Mouse (Mus musculus): ENCODE data around the gene Dis3l2. TPM values are rescaled to one million over a fixed set of nuclear protein-coding genes. Genes with fewer than 3 reads are reported as not detected.

Dis3l2 gene
- polyA plus RNA-seq, 1 experiment from 2014 or later, result 38.8 TPM

DNA sequence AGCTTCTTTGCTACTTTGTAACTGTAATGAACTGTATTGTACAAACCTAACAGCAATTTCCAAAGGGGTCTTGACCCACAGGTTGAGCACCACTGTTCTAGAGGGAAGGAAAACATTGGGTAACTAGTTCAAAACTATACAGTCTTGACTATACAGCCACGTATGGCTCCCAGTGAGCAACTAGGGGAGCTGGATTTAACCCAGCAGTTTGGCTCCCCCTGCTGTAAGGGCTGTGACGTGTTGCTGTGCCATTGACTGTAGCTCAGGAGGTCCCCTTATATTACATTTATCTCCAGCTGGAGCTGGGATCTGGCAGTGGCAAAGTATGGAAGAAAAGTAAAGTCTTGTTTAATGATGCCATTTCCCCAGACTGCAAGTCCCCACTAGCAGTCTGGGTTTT, 4.9 kb upstream of the Dis3l2 start:
- Histone ChIP-seq H3K9ac (no peak overlapping the region), H3K27ac (no peak overlapping the region), H3K4me1 (peaks cover 5% of the 10 kb centered on the region; the same call in 1 of the 2 replicates), H3K36me3 (no peaks in the 10 kb centered on the region), H3K27me3 (no peaks in the 10 kb centered on the region), H3K4me2 (replicated peaks) (no peak overlapping the region), H3K4me3 (no peak overlapping the region), H3K9me3 (replicated peaks) (no peaks in the 10 kb centered on the region)
- no peak for ATAC-seq (ENCODE audit: low FRiP score)
- WGBS, result 27% methylated on average over 2 of the region's 2 CpGs

- ATAC-seq (ENCODE audit: low FRiP score), result no peak
- Histone ChIP-seq H3K4me1 (peaks cover 8% of the 10 kb centered on the region; the same call in 1 of the 2 replicates), H3K4me3 (no peak overlapping the region), H3K27me3 (no peaks in the 10 kb centered on the region), H3K9ac (no peak overlapping the region), H3K9me3 (replicated peaks) (no peaks in the 10 kb centered on the region), H3K36me3 (no peaks in the 10 kb centered on the region), H3K27ac (no peak overlapping the region), H3K4me2 (replicated peaks) (no peak overlapping the region)
- WGBS, result 70% methylated on average over 11 of the region's 11 CpGs
These were observed 4.1 kb upstream of the Dis3l2 start for GRCm38 (mm10) chr1:86699346-86700136.

- Histone ChIP-seq H3K4me1 (peaks cover 15% of the 10 kb centered on the region; the same call in 1 of the 2 replicates), H3K9me3 (replicated peaks) (no peaks in the 10 kb centered on the region), H3K27ac (no peak overlapping the region), H3K4me2 (replicated peaks) (no peak overlapping the region), H3K27me3 (no peaks in the 10 kb centered on the region), H3K36me3 (no peaks in the 10 kb centered on the region), H3K9ac (no peak overlapping the region), H3K4me3 (no peak overlapping the region)
- ATAC-seq (ENCODE audit: low FRiP score), result no peak
- 81% methylated on average over 7 of the region's 7 CpGs for WGBS
These were observed 3.2 kb upstream of the Dis3l2 start for GRCm38 (mm10) chr1:86700367-86700766.

GRCm38 (mm10) chr1:86703965-86704326, 338 bp downstream of the Dis3l2 start:
- Histone ChIP-seq H3K9ac (peak overlapping the region; percentile 95), H3K4me1 (peaks cover 20% of the 10 kb centered on the region; the same call in 1 of the 2 replicates), H3K9me3 (replicated peaks) (no peaks in the 10 kb centered on the region), H3K4me3 (peak overlapping the region; percentile 95), H3K4me2 (replicated peaks) (peak overlapping the region; percentile 77), H3K27ac (peak overlapping the region; percentile 93), H3K27me3 (no peaks in the 10 kb centered on the region), H3K36me3 (no peaks in the 10 kb centered on the region)
- WGBS, result under 1% methylated on average over 27 of the region's 27 CpGs
- peak; percentile 69 for ATAC-seq (ENCODE audit: low FRiP score)

GRCm38 (mm10) chr1:86705461-86705860, 1.9 kb downstream of the Dis3l2 start:
- H3K4me3 ChIP-seq, result no peak overlapping the region
- H3K4me2 ChIP-seq (replicated peaks), result peak overlapping the region; percentile 1; the same call in 1 of the 2 replicates
- no peaks in the 10 kb centered on the region for H3K36me3 ChIP-seq
- 77% methylated on average over 3 of the region's 3 CpGs for WGBS
- peaks cover 20% of the 10 kb centered on the region; the same call in 1 of the 2 replicates for H3K4me1 ChIP-seq
- H3K27me3 ChIP-seq, result no peaks in the 10 kb centered on the region
- no peak overlapping the region for H3K27ac ChIP-seq
- no peak for ATAC-seq (ENCODE audit: low FRiP score)
- no peaks in the 10 kb centered on the region for H3K9me3 ChIP-seq (replicated peaks)
- H3K9ac ChIP-seq, result no peak overlapping the region

- no peak overlapping the region for H3K4me3 ChIP-seq
- H3K27ac ChIP-seq, result no peak overlapping the region
- no peaks in the 10 kb centered on the region for H3K36me3 ChIP-seq
- peaks cover 12% of the 10 kb centered on the region; the same call in 1 of the 2 replicates for H3K4me1 ChIP-seq
- ATAC-seq (ENCODE audit: low FRiP score), result no peak
- H3K9ac ChIP-seq, result no peak overlapping the region
- H3K27me3 ChIP-seq, result no peaks in the 10 kb centered on the region
- H3K4me2 ChIP-seq (replicated peaks), result no peak overlapping the region
- 77% methylated on average over 4 of the region's 4 CpGs for WGBS
- H3K9me3 ChIP-seq (replicated peaks), result no peaks in the 10 kb centered on the region
These were observed 5.9 kb downstream of the Dis3l2 start for GRCm38 (mm10) chr1:86709546-86709945.

- no peaks in the 10 kb centered on the region for H3K36me3 ChIP-seq
- no peak for ATAC-seq (ENCODE audit: low FRiP score)
- WGBS, result 94% methylated on average over 2 of the region's 2 CpGs
- no peak overlapping the region for H3K27ac ChIP-seq
- H3K4me3 ChIP-seq, result no peak overlapping the region
- no peak overlapping the region for H3K9ac ChIP-seq
- H3K27me3 ChIP-seq, result no peaks in the 10 kb centered on the region
- H3K4me1 ChIP-seq, result no peaks in the 10 kb centered on the region
- H3K4me2 ChIP-seq (replicated peaks), result no peak overlapping the region
- H3K9me3 ChIP-seq (replicated peaks), result no peaks in the 10 kb centered on the region
These were observed 8.4 kb downstream of the Dis3l2 start for GRCm38 (mm10) chr1:86712045-86712444.

GRCm38 (mm10) chr1:86713054-86713453, 9.4 kb downstream of the Dis3l2 start:
- Histone ChIP-seq H3K9me3 (replicated peaks) (no peaks in the 10 kb centered on the region), H3K4me3 (no peak overlapping the region), H3K27ac (no peak overlapping the region), H3K4me2 (replicated peaks) (no peak overlapping the region), H3K4me1 (no peaks in the 10 kb centered on the region), H3K36me3 (no peaks in the 10 kb centered on the region), H3K9ac (no peak overlapping the region), H3K27me3 (no peaks in the 10 kb centered on the region)
- 90% methylated on average over 4 of the region's 4 CpGs for WGBS
- no peak for ATAC-seq (ENCODE audit: low FRiP score)

DNA sequence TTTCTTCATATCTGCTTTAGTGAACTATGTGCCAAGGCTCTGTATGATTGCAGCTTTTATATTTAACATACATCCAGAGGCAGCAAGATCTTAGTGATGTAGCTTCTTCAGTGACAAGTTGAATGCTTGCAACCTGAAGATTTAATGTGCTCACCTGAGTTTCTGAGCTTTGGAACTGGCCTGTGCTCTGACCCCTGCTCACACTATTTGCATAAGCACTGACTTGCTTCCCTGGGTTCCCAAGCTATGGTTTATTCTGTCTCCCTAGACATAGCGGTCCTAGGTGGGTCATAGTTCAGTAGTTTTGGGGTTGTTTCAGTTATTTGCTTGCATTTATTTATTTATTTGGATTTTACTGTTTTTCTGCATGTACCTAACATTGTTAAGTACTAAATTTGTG, 14.6 kb downstream of the Dis3l2 start:
- Histone ChIP-seq H3K27ac (no peak overlapping the region), H3K4me2 (replicated peaks) (no peak overlapping the region), H3K4me3 (no peak overlapping the region), H3K36me3 (no peaks in the 10 kb centered on the region), H3K4me1 (no peaks in the 10 kb centered on the region), H3K9ac (no peak overlapping the region), H3K9me3 (replicated peaks) (no peaks in the 10 kb centered on the region), H3K27me3 (no peaks in the 10 kb centered on the region)
- no peak for ATAC-seq (ENCODE audit: low FRiP score)
- 86% methylated on average over 1 of the region's 1 CpGs for WGBS

- WGBS, result 94% methylated on average over 4 of the region's 4 CpGs
These were observed 15.8 kb downstream of the Dis3l2 start for GRCm38 (mm10) chr1:86719391-86719790.

DNA sequence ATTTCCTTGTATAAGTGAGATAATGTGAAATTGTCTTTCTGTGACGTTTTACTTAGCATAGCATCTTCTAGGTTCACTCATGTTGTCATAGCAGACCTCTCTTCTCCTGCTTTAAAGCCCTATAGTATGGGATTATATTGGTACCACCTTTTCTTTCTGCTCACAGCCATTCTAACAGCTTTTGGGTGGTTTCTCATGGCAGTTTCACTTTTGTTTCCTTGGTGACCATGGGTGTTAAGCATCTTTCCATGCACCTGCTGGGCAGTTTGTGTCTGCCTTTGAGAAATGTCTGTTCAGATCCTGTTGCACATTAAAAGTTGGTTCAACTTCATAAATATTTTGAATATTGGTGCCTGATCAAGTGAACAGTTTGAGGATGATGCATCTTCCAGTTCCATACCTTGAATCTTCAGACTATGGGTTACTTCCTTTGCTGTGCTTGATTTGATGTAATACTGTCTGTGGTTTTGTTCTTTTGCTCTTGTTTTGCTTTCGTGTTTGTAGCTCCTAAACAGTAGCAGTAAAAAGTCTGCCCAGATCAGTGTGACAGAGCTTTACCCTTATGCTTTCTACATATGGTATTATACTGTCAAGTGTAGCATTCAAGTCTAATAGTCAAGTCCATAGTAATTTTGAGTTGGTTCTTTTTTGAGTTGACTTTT, 29.7 kb downstream of the Dis3l2 start:
- H3K9me3 ChIP-seq (replicated peaks), result no peaks in the 10 kb centered on the region
- WGBS, result 86% methylated on average over 2 of the region's 2 CpGs
- no peak overlapping the region for H3K4me2 ChIP-seq (replicated peaks)
- no peak overlapping the region for H3K4me3 ChIP-seq
- no peak overlapping the region for H3K27ac ChIP-seq
- no peak for ATAC-seq (ENCODE audit: low FRiP score)
- H3K27me3 ChIP-seq, result no peaks in the 10 kb centered on the region
- no peaks in the 10 kb centered on the region for H3K4me1 ChIP-seq
- no peak overlapping the region for H3K9ac ChIP-seq
- no peaks in the 10 kb centered on the region for H3K36me3 ChIP-seq

More at GRCm38 (mm10) chr1:86719391-86719790, 15.8 kb downstream of the Dis3l2 start:
- Histone ChIP-seq H3K4me3 (no peak overlapping the region), H3K4me2 (replicated peaks) (no peak overlapping the region), H3K27ac (no peak overlapping the region), H3K27me3 (no peaks in the 10 kb centered on the region), H3K36me3 (no peaks in the 10 kb centered on the region), H3K9me3 (replicated peaks) (no peaks in the 10 kb centered on the region), H3K9ac (no peak overlapping the region), H3K4me1 (no peaks in the 10 kb centered on the region)
- ATAC-seq (ENCODE audit: low FRiP score), result no peak

DNA sequence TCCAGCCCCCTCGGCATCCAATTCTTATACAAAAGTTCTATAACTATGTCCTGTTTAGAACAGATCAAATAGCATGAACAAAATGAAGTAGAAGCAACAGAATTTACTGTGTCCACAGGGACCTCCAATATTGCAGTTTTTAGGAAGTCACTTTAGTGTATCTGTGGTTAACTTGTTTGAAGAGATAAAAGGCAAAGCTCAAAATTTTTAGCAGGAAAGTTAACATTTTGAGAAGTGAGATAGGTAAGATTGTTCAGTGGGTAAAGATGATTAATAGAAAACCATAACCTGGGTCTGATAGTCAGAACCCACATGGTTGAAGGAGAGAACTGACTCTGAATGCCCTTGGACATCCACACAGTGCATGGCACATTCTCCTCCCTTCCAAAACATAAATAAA, 32.8 kb downstream of the Dis3l2 start:
- Histone ChIP-seq H3K4me1 (no peaks in the 10 kb centered on the region), H3K9ac (no peak overlapping the region), H3K4me2 (replicated peaks) (no peak overlapping the region), H3K36me3 (no peaks in the 10 kb centered on the region), H3K27ac (no peak overlapping the region), H3K27me3 (no peaks in the 10 kb centered on the region), H3K9me3 (replicated peaks) (no peaks in the 10 kb centered on the region), H3K4me3 (no peak overlapping the region)
- WGBS, result 92% methylated on average over 1 of the region's 1 CpGs
- no peak for ATAC-seq (ENCODE audit: low FRiP score)
